Mouse (Mus musculus) erythroblast, embryonic 14.5 days (primary cell): ENCODE measurements around the gene Ghr.

ENCODE experiments used
- GATA1 ChIP-seq: IDR thresholded peaks from 2 replicates; pipeline ENCODE4 v1.6.1; 2012; ENCODE audit warnings: low read length, inconsistent platforms, mixed read lengths
- TAL1 ChIP-seq: IDR thresholded peaks from 3 replicates; pipeline ENCODE4 v1.6.1; 2012; ENCODE audit warnings: low read length, inconsistent platforms, mixed read lengths

GRCm38 (mm10) chr15:3381413-3381812, 201.9 kb downstream of the Ghr start:
- TF ChIP-seq TAL1 (no peak), GATA1 (no peak)
